Mouse (Mus musculus): ENCODE measurements at regions not wholly inside any gene's neighbourhood (a gene's known extent, or its start where the extent isn't known, plus 50 kb on each side); places are given as distances from the start of the nearest gene placed in this dataset.

DNA sequence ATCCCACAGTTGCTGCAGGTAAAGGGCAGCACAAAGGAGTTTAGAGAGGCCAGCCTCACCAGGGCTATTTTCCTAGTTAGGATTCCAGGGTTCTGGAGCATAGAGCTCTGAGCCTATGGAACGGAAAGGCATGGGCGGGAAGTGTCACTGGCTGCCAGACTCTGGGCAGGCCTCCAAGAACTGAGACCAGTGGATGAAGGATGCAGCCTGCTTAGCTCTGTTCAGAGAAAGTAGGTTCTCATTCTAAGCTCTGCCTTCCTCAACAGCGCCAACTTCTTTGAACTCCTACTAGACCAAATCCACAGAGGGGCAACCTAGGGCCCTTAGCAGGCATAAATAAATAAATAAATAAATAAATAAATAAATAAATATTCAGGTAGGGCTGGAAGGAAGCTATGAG is 80.1 kb upstream of the Foxq1 start:
- TF ChIP-seq MXI1 (IDR thresholded peaks at IDR 0.05; ENCODE audit: low read depth, low read length) = no peak
- no peak for TF ChIP-seq KAT2A (conservative IDR thresholded peaks at IDR 0.05; ENCODE audit: low read depth, low read length)
- TF ChIP-seq POLR2A (IDR thresholded peaks at IDR 0.05; ENCODE audit: control insufficient read depth in 1 of 2, insufficient read depth in 1 of 2, low read depth in 1 of 2, low read length in 2 of 2, poor library complexity in 1 of 2) = no peak
- no peak for TF ChIP-seq TAL1 (IDR thresholded peaks at IDR 0.05; ENCODE audit: low read length)
- no peak for TF ChIP-seq CTCF (IDR thresholded peaks at IDR 0.05 in 2 of 3, conservative IDR thresholded peaks at IDR 0.05 in 1 of 3; ENCODE audit: control insufficient read depth in 1 of 3, insufficient read depth in 1 of 3, low read depth in 2 of 3, low read length in 3 of 3, poor library complexity in 1 of 3, severe bottlenecking in 1 of 3)
- no peak for TF ChIP-seq CHD1 (IDR thresholded peaks at IDR 0.05; ENCODE audit: low read depth, low read length)
